Mouse (Mus musculus): ENCODE data around the gene Ing2. TPM values are rescaled to one million over a fixed set of nuclear protein-coding genes. Genes with fewer than 3 reads are reported as not detected.
A peak's percentile ranks its signal among the peaks of the same experiment; 100 is the strongest.

The Ing2 gene
- 10.4 and 10.5 TPM in 2 replicates for polyA plus RNA-seq (2016; fragmentation: Nextera tagmentation; extraction: Ambion mirVana)

- peak within 1 kb of the TSS; percentile 87 for H3K4me2 ChIP-seq
- H3K4me1 ChIP-seq (replicated peaks) = peaks cover 11% of the 10 kb centered on the region
- peak within 1 kb of the TSS; percentile 91 for H3K9ac ChIP-seq
- H3K27me3 ChIP-seq (replicated peaks) = no peaks in the 10 kb centered on the region
- no peaks in the 10 kb centered on the region for H3K9me3 ChIP-seq (replicated peaks)
- 0 out of 2 replicates have a peak, but pooled peaks cover 7% of the 10 kb centered on the region for H3K36me3 ChIP-seq
- under 1% methylated on average over 98 of the region's 106 CpGs for WGBS
- peak within 1 kb of the TSS; percentile 95 for H3K27ac ChIP-seq (ENCODE audit: poor library complexity, severe bottlenecking)
- peak; percentile 92 for ATAC-seq (ENCODE audit: insufficient number of reproducible peaks, low FRiP score)
- H3K4me3 ChIP-seq = peak within 1 kb of the TSS; percentile 79
Observed at GRCm38 (mm10) chr8:47674777-47675710, at the start of gene Ing2. Ing2 (minus strand) TSS chr8:47675556.

- no peak overlapping the region for H3K4me2 ChIP-seq
- H3K27ac ChIP-seq (ENCODE audit: poor library complexity, severe bottlenecking) = no peak overlapping the region
- H3K4me1 ChIP-seq (replicated peaks) = peaks cover 5% of the 10 kb centered on the region; the same call in 1 of the 2 replicates
- no peaks in the 10 kb centered on the region for H3K36me3 ChIP-seq
- no peaks in the 10 kb centered on the region for H3K9me3 ChIP-seq (replicated peaks)
- no peak overlapping the region for H3K4me3 ChIP-seq
- ATAC-seq (ENCODE audit: insufficient number of reproducible peaks, low FRiP score) = no peak
- 57% methylated on average over 4 of the region's 4 CpGs for WGBS
- H3K9ac ChIP-seq = no peak overlapping the region
- no peaks in the 10 kb centered on the region for H3K27me3 ChIP-seq (replicated peaks)
Observed at GRCm38 (mm10) chr8:47721609-47722008, 46.3 kb upstream of the Ing2 start.

- whole genome bisulfite sequencing = 11% methylated on average over 11 of the region's 11 CpGs
- no peak for ATAC-seq (ENCODE audit: insufficient number of reproducible peaks, low FRiP score)
- peak overlapping the region; percentile 50 for H3K4me2 ChIP-seq
- H3K9ac ChIP-seq = no peak overlapping the region
- no peaks in the 10 kb centered on the region for H3K27me3 ChIP-seq (replicated peaks)
- H3K27ac ChIP-seq (ENCODE audit: poor library complexity, severe bottlenecking) = no peak overlapping the region; the same call in 1 of the 2 replicates
- no peaks in the 10 kb centered on the region for H3K9me3 ChIP-seq (replicated peaks)
- no peaks in the 10 kb centered on the region for H3K36me3 ChIP-seq
- H3K4me1 ChIP-seq (replicated peaks) = peaks cover 7% of the 10 kb centered on the region; the same call in 1 of the 2 replicates
- H3K4me3 ChIP-seq = no peak overlapping the region
Observed at GRCm38 (mm10) chr8:47718641-47719040, 43.3 kb upstream of the Ing2 start.

- Histone ChIP-seq H3K9me3 (replicated peaks) (no peaks in the 10 kb centered on the region), H3K27ac (ENCODE audit: poor library complexity, severe bottlenecking) (peak within 1 kb of the TSS; percentile 92), H3K4me1 (replicated peaks) (peaks cover 18% of the 10 kb centered on the region), H3K27me3 (replicated peaks) (no peaks in the 10 kb centered on the region), H3K4me3 (peak within 1 kb of the TSS; percentile 96), H3K36me3 (peaks cover 14% of the 10 kb centered on the region), H3K9ac (peak within 1 kb of the TSS; percentile 88), H3K4me2 (peak within 1 kb of the TSS; percentile 90)
- under 1% methylated on average over 114 of the region's 114 CpGs for WGBS
- peak; percentile 96 for ATAC-seq (ENCODE audit: insufficient number of reproducible peaks, low FRiP score)
Observed at GRCm38 (mm10) chr8:47713761-47714745, 38.7 kb upstream of the Ing2 start, which contains the start of gene Cdkn2aip. Cdkn2aip (minus strand) TSS chr8:47713932.

- peaks cover 16% of the 10 kb centered on the region for H3K4me1 ChIP-seq (replicated peaks)
- H3K27me3 ChIP-seq (replicated peaks) = no peaks in the 10 kb centered on the region
- peak; percentile 26 for ATAC-seq (ENCODE audit: insufficient number of reproducible peaks, low FRiP score)
- H3K4me3 ChIP-seq = peak overlapping the region; percentile 96
- H3K9ac ChIP-seq = peak overlapping the region; percentile 88
- peaks cover 21% of the 10 kb centered on the region for H3K36me3 ChIP-seq
- H3K4me2 ChIP-seq = peak overlapping the region; percentile 90
- H3K9me3 ChIP-seq (replicated peaks) = no peaks in the 10 kb centered on the region
- H3K27ac ChIP-seq (ENCODE audit: poor library complexity, severe bottlenecking) = peak overlapping the region; percentile 92
- WGBS = under 1% methylated on average over 44 of the region's 44 CpGs
Observed at GRCm38 (mm10) chr8:47713171-47713663, 37.9 kb upstream of the Ing2 start.

GRCm38 (mm10) chr8:47708106-47708505, 32.8 kb upstream of the Ing2 start:
- no peak overlapping the region for H3K4me2 ChIP-seq
- H3K27me3 ChIP-seq (replicated peaks) = no peaks in the 10 kb centered on the region
- no peak overlapping the region for H3K9ac ChIP-seq
- ATAC-seq (ENCODE audit: insufficient number of reproducible peaks, low FRiP score) = no peak
- peaks cover 11% of the 10 kb centered on the region; the same call in 1 of the 2 replicates for H3K4me1 ChIP-seq (replicated peaks)
- 92% methylated on average over 5 of the region's 5 CpGs for WGBS
- no peak overlapping the region for H3K4me3 ChIP-seq
- no peaks in the 10 kb centered on the region for H3K9me3 ChIP-seq (replicated peaks)
- H3K36me3 ChIP-seq = peaks cover 40% of the 10 kb centered on the region
- no peak overlapping the region for H3K27ac ChIP-seq (ENCODE audit: poor library complexity, severe bottlenecking)

- Histone ChIP-seq H3K9me3 (replicated peaks) (no peaks in the 10 kb centered on the region), H3K27ac (ENCODE audit: poor library complexity, severe bottlenecking) (no peak overlapping the region), H3K4me1 (replicated peaks) (0 out of 2 replicates have a peak, but pooled peaks cover 5% of the 10 kb centered on the region), H3K4me3 (no peak overlapping the region), H3K4me2 (no peak overlapping the region), H3K27me3 (replicated peaks) (no peaks in the 10 kb centered on the region), H3K9ac (no peak overlapping the region), H3K36me3 (peaks cover 36% of the 10 kb centered on the region)
- ATAC-seq (ENCODE audit: insufficient number of reproducible peaks, low FRiP score) = no peak
- WGBS = 90% methylated on average over 8 of the region's 8 CpGs
Observed at GRCm38 (mm10) chr8:47706746-47707145, 31.4 kb upstream of the Ing2 start.

GRCm38 (mm10) chr8:47702333-47702732, 27.0 kb upstream of the Ing2 start:
- 0 out of 2 replicates have a peak, but pooled peaks cover 3% of the 10 kb centered on the region for H3K9me3 ChIP-seq (replicated peaks)
- no peaks in the 10 kb centered on the region for H3K4me1 ChIP-seq (replicated peaks)
- H3K27ac ChIP-seq (ENCODE audit: poor library complexity, severe bottlenecking) = no peak overlapping the region
- H3K27me3 ChIP-seq (replicated peaks) = no peaks in the 10 kb centered on the region
- no peak overlapping the region for H3K4me3 ChIP-seq
- 45% methylated on average over 1 of the region's 1 CpGs for WGBS
- H3K4me2 ChIP-seq = no peak overlapping the region
- H3K9ac ChIP-seq = no peak overlapping the region
- no peak for ATAC-seq (ENCODE audit: insufficient number of reproducible peaks, low FRiP score)
- H3K36me3 ChIP-seq = peaks cover 12% of the 10 kb centered on the region

GRCm38 (mm10) chr8:47697696-47698095, 22.3 kb upstream of the Ing2 start:
- H3K4me2 ChIP-seq = no peak overlapping the region
- no peak for ATAC-seq (ENCODE audit: insufficient number of reproducible peaks, low FRiP score)
- no peaks in the 10 kb centered on the region for H3K36me3 ChIP-seq
- no peaks in the 10 kb centered on the region for H3K4me1 ChIP-seq (replicated peaks)
- 0 out of 2 replicates have a peak, but pooled peaks cover 3% of the 10 kb centered on the region for H3K9me3 ChIP-seq (replicated peaks)
- H3K9ac ChIP-seq = no peak overlapping the region
- H3K27me3 ChIP-seq (replicated peaks) = no peaks in the 10 kb centered on the region
- no peak overlapping the region for H3K4me3 ChIP-seq
- 53% methylated on average over 1 of the region's 1 CpGs for WGBS
- no peak overlapping the region for H3K27ac ChIP-seq (ENCODE audit: poor library complexity, severe bottlenecking)

- Histone ChIP-seq H3K27ac (ENCODE audit: poor library complexity, severe bottlenecking) (no peak overlapping the region), H3K4me3 (no peak overlapping the region), H3K4me2 (no peak overlapping the region), H3K4me1 (replicated peaks) (no peaks in the 10 kb centered on the region), H3K36me3 (no peaks in the 10 kb centered on the region), H3K9ac (no peak overlapping the region), H3K9me3 (replicated peaks) (no peaks in the 10 kb centered on the region), H3K27me3 (replicated peaks) (no peaks in the 10 kb centered on the region)
- ATAC-seq (ENCODE audit: insufficient number of reproducible peaks, low FRiP score) = no peak
- WGBS = 78% methylated on average over 5 of the region's 5 CpGs
Observed at GRCm38 (mm10) chr8:47695431-47696105, 20.2 kb upstream of the Ing2 start.

All from heart, embryonic 12.5 days (tissue).